Comparison of ENCODE assay signal across 9 mouse cellular contexts in the genomic region with DNA sequence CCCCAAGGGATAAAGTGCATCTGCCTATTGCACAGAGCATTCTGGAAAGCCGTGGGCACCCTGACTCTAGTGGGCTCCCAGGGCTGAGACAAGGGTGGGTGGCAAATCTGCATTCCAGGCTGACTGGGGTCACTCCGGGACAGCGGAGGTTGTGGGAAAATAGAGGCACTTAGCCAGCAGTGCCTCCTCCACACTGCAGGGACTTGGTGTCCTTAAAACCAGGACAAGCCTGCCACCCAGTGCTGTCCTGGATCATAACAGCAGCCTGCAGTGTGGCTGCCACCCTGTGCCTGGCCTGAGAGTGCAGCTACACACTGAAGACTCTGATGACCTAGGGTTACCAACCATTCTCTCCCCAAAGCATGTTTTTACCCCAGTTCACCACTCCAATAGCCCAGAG. TPM values are rescaled to one million over a fixed set of nuclear protein-coding genes. Genes with fewer than 3 reads are reported as not detected.
A peak's percentile ranks its signal among the peaks of the same experiment; 100 is the strongest.
DNase-seq lines count a peak whose midpoint lies in the region; ATAC-seq and TF ChIP-seq lines count a peak whose summit lies in the region.
"Had no signal": no experiment of that assay in that cellular context is flagged by ENCODE, and none has a peak within 500 bp of the region (broad histone marks: within the 10 kb centered on the region; RNA-seq: fewer than 3 reads in every experiment).

No protein-coding gene starts in this region.

- TF ChIP-seq POLR2A in lung, adult 2 months (IDR thresholded peaks at IDR 0.05; ENCODE audit: borderline replicate concordance, extremely low read depth, low read depth, low read length): no peak

- 50% methylated on average over 3 of the region's 3 CpGs for WGBS in lung, adult 2 months
- WGBS in heart, postnatal 0 days: 54% methylated on average over 3 of the region's 3 CpGs
- 50% methylated on average over 3 of the region's 3 CpGs for WGBS in intestine, embryonic 16.5 days

- H3K27ac ChIP-seq in heart, postnatal 0 days (ENCODE audit: low read depth): no peak overlapping the region
- no peak overlapping the region for H3K27ac ChIP-seq in intestine, embryonic 16.5 days (ENCODE audit: low read length)

- no peak for DNase-seq in lung, adult 2 months
- DNase-seq in lung, postnatal 14 days: no peak
- DNase-seq in cerebellum, adult 11 months: peak; percentile 68
- peak; percentile 10 for DNase-seq in heart, postnatal 0 days (ENCODE audit: low spot score)
- peak; percentile 49 to 57 for DNase-seq in layer of hippocampus, postnatal 25 days (ENCODE audit: extremely low spot score in 1 of 2, low spot score in 1 of 2)
- DNase-seq in right cerebral cortex, adult 18-20 months: peak; percentile 87
- DNase-seq in gastrocnemius, postnatal 10 days: no peak

- no peaks in the 10 kb centered on the region for H3K36me3 ChIP-seq in heart, postnatal 0 days (replicated peaks; ENCODE audit: control insufficient read depth, insufficient read depth, low read length)
- H3K36me3 ChIP-seq in intestine, embryonic 16.5 days (ENCODE audit: control insufficient read depth, insufficient read depth, low read length): no peaks in the 10 kb centered on the region

- no peak overlapping the region for H3K4me2 ChIP-seq in heart, postnatal 0 days (ENCODE audit: low read depth, low read length)
- no peak overlapping the region for H3K4me2 ChIP-seq in intestine, embryonic 16.5 days (ENCODE audit: low read depth, low read length)

- no peak overlapping the region for H3K9ac ChIP-seq in heart, postnatal 0 days (replicated peaks; ENCODE audit: low read depth, low read length)
- H3K9ac ChIP-seq in intestine, embryonic 16.5 days (ENCODE audit: low read depth, low read length): no peak overlapping the region

- no peak overlapping the region for H3K4me3 ChIP-seq in lung, adult 2 months (replicated peaks; ENCODE audit: extremely low read depth, low read depth, low read length)
- H3K4me3 ChIP-seq in heart, postnatal 0 days (ENCODE audit: low read depth, low read length): no peak overlapping the region
- no peak overlapping the region for H3K4me3 ChIP-seq in intestine, embryonic 16.5 days (ENCODE audit: low read length)

- peak; percentile 51; the same call in 1 of the 2 replicates for ATAC-seq in heart, postnatal 0 days (ENCODE audit: insufficient read depth, low read depth)
- ATAC-seq in intestine, embryonic 16.5 days: no peak

- no peaks in the 10 kb centered on the region for H3K4me1 ChIP-seq in lung, adult 2 months (ENCODE audit: control insufficient read depth, insufficient read depth, low read length)
- H3K4me1 ChIP-seq in heart, postnatal 0 days (ENCODE audit: control insufficient read depth, insufficient read depth): no peaks in the 10 kb centered on the region
- H3K4me1 ChIP-seq in intestine, embryonic 16.5 days (ENCODE audit: control insufficient read depth, insufficient read depth, low read length): no peaks in the 10 kb centered on the region

- H3K27me3 ChIP-seq in heart, postnatal 0 days (ENCODE audit: control insufficient read depth, insufficient read depth, low read length): no peaks in the 10 kb centered on the region
- H3K27me3 ChIP-seq in intestine, embryonic 16.5 days (replicated peaks; ENCODE audit: control insufficient read depth, insufficient read depth, low read length): no peaks in the 10 kb centered on the region

- no peak for TF ChIP-seq EP300 in heart, postnatal 0 days (IDR thresholded peaks at IDR 0.05; ENCODE audit: low read depth)

- no peaks in the 10 kb centered on the region for H3K9me3 ChIP-seq in heart, postnatal 0 days (replicated peaks; ENCODE audit: control insufficient read depth, low read length)
- no peaks in the 10 kb centered on the region for H3K9me3 ChIP-seq in intestine, embryonic 16.5 days (ENCODE audit: control insufficient read depth, low read length)

- TF ChIP-seq CTCF in lung, adult 2 months (IDR thresholded peaks at IDR 0.05; ENCODE audit: insufficient read depth, low read length): peak; percentile 9; the same call in 1 of the 2 replicates
- TF ChIP-seq CTCF in heart, postnatal 0 days (IDR thresholded peaks at IDR 0.05; ENCODE audit: low read depth): peak; percentile 53

RNA-seq across cellular contexts. Expression of a gene that starts 34.1 kb away (rescaled TPM):
- 1.6 and 2.8 TPM in 2 replicates for polyA plus RNA-seq in lung, adult 2 months (2012; rRNA removed)
- total RNA-seq in heart, postnatal 0 days (2014; rRNA removed; ENCODE audit: low replicate concordance): 0.08 TPM in 1 of 2 replicates, not detected in the other
- polyA plus RNA-seq in heart, postnatal 0 days (2015; fragmentation: Nextera tagmentation; extraction: Ambion mirVana): 0.03 and 0.07 TPM in 2 replicates
- 100 to 1,000 TPM; 313 to 346 TPM for total RNA-seq in layer of hippocampus, postnatal 25 days (2021)
- polyA plus RNA-seq in intestine, embryonic 16.5 days (2015; fragmentation: Nextera tagmentation; extraction: Ambion mirVana): 0.77 and 0.78 TPM in 2 replicates
- total RNA-seq in gastrocnemius, postnatal 10 days (2021): under 1 TPM; 0.82 to 0.84 TPM
- total RNA-seq: hematopoietic stem cell, adult 5-6 weeks had no signal

RNA-seq across cellular contexts. Expression of a gene that starts 54.5 kb away (rescaled TPM):
- 0.02 TPM in 1 of 2 replicates, not detected in the other for polyA plus RNA-seq in lung, adult 2 months (2012; rRNA removed)
- total RNA-seq in heart, postnatal 0 days (2014; rRNA removed; ENCODE audit: low replicate concordance): not detected in 2 replicates
- not detected in 2 replicates for polyA plus RNA-seq in heart, postnatal 0 days (2015; fragmentation: Nextera tagmentation; extraction: Ambion mirVana)
- 10 to 100 TPM; 92.1 to 98.6 TPM for total RNA-seq in layer of hippocampus, postnatal 25 days (2021)
- 0.09 and 0.12 TPM in 2 replicates for polyA plus RNA-seq in intestine, embryonic 16.5 days (2015; fragmentation: Nextera tagmentation; extraction: Ambion mirVana)
- total RNA-seq in gastrocnemius, postnatal 10 days (2021): under 1 TPM; 0.52 to 0.61 TPM
- total RNA-seq: hematopoietic stem cell, adult 5-6 weeks had no signal

Comparison
In these comparisons a context has a peak if more than half of its experiments do, and no peak if none do; other contexts are left out.
1. DNase-seq: peak in cerebellum, adult 11 months (single experiment), heart, postnatal 0 days (single experiment), layer of hippocampus, postnatal 25 days (2 of 2) and right cerebral cortex, adult 18-20 months (single experiment); none in lung, adult 2 months (single experiment), lung, postnatal 14 days (single experiment) and gastrocnemius, postnatal 10 days (single experiment).
2. RNA of a gene that starts 34.1 kb away (total RNA-seq): 313 to 346 TPM in layer of hippocampus, postnatal 25 days; 0.82 to 0.84 TPM in gastrocnemius, postnatal 10 days and 0.08 TPM in heart, postnatal 0 days; every median in the first group is over 100 times any median in the second.
3. RNA of a gene that starts 54.5 kb away (total RNA-seq): 92.1 to 98.6 TPM in layer of hippocampus, postnatal 25 days; 0.52 to 0.61 TPM in gastrocnemius, postnatal 10 days and not detected in heart, postnatal 0 days; every median in the first group is over 10 times any median in the second.